Mouse (Mus musculus): ENCODE results near the gene Hjurp. TPM values are rescaled to one million over a fixed set of nuclear protein-coding genes. Genes with fewer than 3 reads are reported as not detected.
A peak's percentile ranks its signal among the peaks of the same experiment; 100 is the strongest.

Hjurp gene
- total and polyA plus RNA-seq, 3 experiments: 59.4 to 103 (median 76.3) TPM

- Histone ChIP-seq H3K9me3 (replicated peaks; ENCODE audit: insufficient read depth, low read length) (no peaks in the 10 kb centered on the region), H3K79me2 (ENCODE audit: control insufficient read depth, insufficient read depth, low read length, poor library complexity) (no peaks in the 10 kb centered on the region), H3K9ac (ENCODE audit: control insufficient read depth, low read depth, low read length, poor library complexity, severe bottlenecking) (no peak overlapping the region), H3K27ac (ENCODE audit: control insufficient read depth, low read depth, low read length) (no peak overlapping the region), H3K27me3 (ENCODE audit: control insufficient read depth in 1 of 2, insufficient read depth in 2 of 2, low read length in 2 of 2) (no peaks in the 10 kb centered on the region), H3K4me3 (ENCODE audit: control insufficient read depth in 1 of 2, insufficient read depth in 1 of 2, low read depth in 2 of 2, low read length in 2 of 2) (no peak overlapping the region), H3K4me1 (ENCODE audit: control insufficient read depth in 1 of 2, insufficient read depth in 2 of 2, low read length in 2 of 2) (no peaks in the 10 kb centered on the region), H3K36me3 (ENCODE audit: control insufficient read depth in 1 of 2, insufficient read depth in 2 of 2, low read length in 2 of 2) (no peaks in the 10 kb centered on the region)
- no peak for DNase-seq (ENCODE audit: low read depth, low spot score)
- TF ChIP-seq USF2 (IDR thresholded peaks at IDR 0.05; ENCODE audit: borderline replicate concordance in 1 of 2, insufficient read depth in 1 of 2, low read depth in 1 of 2, low read length in 2 of 2) (no peak), CHD2 (IDR thresholded peaks at IDR 0.05; ENCODE audit: low read length) (no peak), UBTF (IDR thresholded peaks at IDR 0.05; ENCODE audit: borderline replicate concordance, insufficient read depth, low read depth, low read length) (no peak), MAZ (IDR thresholded peaks at IDR 0.05; ENCODE audit: low read depth, low read length) (no peak), MAFK (IDR thresholded peaks at IDR 0.05; ENCODE audit: borderline replicate concordance, low read depth, low read length) (no peak), HCFC1 (IDR thresholded peaks at IDR 0.05; ENCODE audit: low read depth, low read length) (no peak), SIN3A (IDR thresholded peaks at IDR 0.05; ENCODE audit: low read length) (no peak), BHLHE40 (IDR thresholded peaks at IDR 0.05; ENCODE audit: borderline replicate concordance, low read depth, low read length) (no peak), ETS1 (IDR thresholded peaks at IDR 0.05; ENCODE audit: low read depth, low read length) (no peak), ZC3H11A (IDR thresholded peaks at IDR 0.05; ENCODE audit: low read depth, low read length) (no peak), CHD1 (IDR thresholded peaks at IDR 0.05; ENCODE audit: low read depth, low read length) (no peak), ZMIZ1 (IDR thresholded peaks at IDR 0.05; ENCODE audit: low read depth, low read length) (no peak), RAD21 (IDR thresholded peaks at IDR 0.05; ENCODE audit: low read depth, low read length) (no peak), POLR2A (IDR thresholded peaks at IDR 0.05; ENCODE audit: control insufficient read depth in 1 of 2, insufficient read depth in 1 of 2, low read depth in 1 of 2, low read length in 2 of 2, poor library complexity in 1 of 2) (no peak), SMC3 (IDR thresholded peaks at IDR 0.05; ENCODE audit: low read depth, low read length) (no peak), NELFE (IDR thresholded peaks at IDR 0.05; ENCODE audit: low read depth, low read length) (no peak), NRF1 (IDR thresholded peaks at IDR 0.05; ENCODE audit: insufficient read depth, low read depth, low read length, poor library complexity, severe bottlenecking) (no peak), GABPA (IDR thresholded peaks at IDR 0.05; ENCODE audit: low read depth, low read length) (no peak), MAX (IDR thresholded peaks at IDR 0.05; ENCODE audit: low read length) (no peak)
Measured at GRCm38 (mm10) chr1:88317279-88317678, 39.8 kb upstream of the Hjurp start.

DNA sequence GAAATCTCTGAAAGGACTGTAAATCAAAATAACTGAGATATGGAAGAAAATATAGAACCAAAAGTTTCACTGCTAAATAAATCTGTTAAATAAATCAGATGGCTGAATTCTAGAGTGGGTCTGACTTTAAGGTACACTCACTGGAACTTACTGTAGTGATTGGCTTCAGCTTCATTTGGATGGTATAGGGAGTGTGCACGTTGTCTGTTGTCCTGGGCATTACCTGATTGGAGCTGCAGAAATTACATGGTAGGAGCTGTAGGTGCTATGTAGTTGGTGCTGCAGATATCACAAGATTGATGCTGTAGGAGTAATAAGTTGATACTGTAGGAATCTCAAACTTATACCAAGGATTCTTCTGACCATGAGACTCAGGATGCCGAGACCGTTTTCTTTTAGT lies 32.9 kb upstream of the Hjurp start:
- no peak overlapping the region for H3K4me3 ChIP-seq (ENCODE audit: control insufficient read depth in 1 of 2, insufficient read depth in 1 of 2, low read depth in 2 of 2, low read length in 2 of 2)
- H3K79me2 ChIP-seq (ENCODE audit: control insufficient read depth, insufficient read depth, low read length, poor library complexity): no peaks in the 10 kb centered on the region
- no peaks in the 10 kb centered on the region for H3K36me3 ChIP-seq (ENCODE audit: control insufficient read depth in 1 of 2, insufficient read depth in 2 of 2, low read length in 2 of 2)
- H3K9me3 ChIP-seq (replicated peaks; ENCODE audit: insufficient read depth, low read length): no peaks in the 10 kb centered on the region
- peak; percentile 7 for DNase-seq (ENCODE audit: low read depth, low spot score)
- H3K9ac ChIP-seq (ENCODE audit: control insufficient read depth, low read depth, low read length, poor library complexity, severe bottlenecking): no peak overlapping the region
- no peak overlapping the region for H3K27ac ChIP-seq (ENCODE audit: control insufficient read depth, low read depth, low read length)
- H3K4me1 ChIP-seq (ENCODE audit: control insufficient read depth in 1 of 2, insufficient read depth in 2 of 2, low read length in 2 of 2): no peaks in the 10 kb centered on the region
- TF ChIP-seq ELF1 (IDR thresholded peaks at IDR 0.05; ENCODE audit: low read depth, low read length): no peak
- no peak for TF ChIP-seq UBTF (IDR thresholded peaks at IDR 0.05; ENCODE audit: borderline replicate concordance, insufficient read depth, low read depth, low read length)
- TF ChIP-seq E2F4 (IDR thresholded peaks at IDR 0.05; ENCODE audit: borderline replicate concordance, low read depth, low read length): no peak
- no peak for TF ChIP-seq MAFK (IDR thresholded peaks at IDR 0.05; ENCODE audit: borderline replicate concordance, low read depth, low read length)
- no peak for TF ChIP-seq EP300 (IDR thresholded peaks at IDR 0.05; ENCODE audit: low read depth in 1 of 2, low read length in 2 of 2)
- TF ChIP-seq NELFE (IDR thresholded peaks at IDR 0.05; ENCODE audit: low read depth, low read length): no peak
- TF ChIP-seq TAL1 (IDR thresholded peaks at IDR 0.05; ENCODE audit: low read length): no peak
- no peak for TF ChIP-seq RAD21 (IDR thresholded peaks at IDR 0.05; ENCODE audit: low read depth, low read length)
- TF ChIP-seq ZKSCAN1 (IDR thresholded peaks at IDR 0.05; ENCODE audit: low read depth, low read length): no peak
- H3K27me3 ChIP-seq (ENCODE audit: control insufficient read depth in 1 of 2, insufficient read depth in 2 of 2, low read length in 2 of 2): no peaks in the 10 kb centered on the region
